Mouse (Mus musculus): Measurements from ENCODE around the gene Scnm1. TPM values are rescaled to one million over a fixed set of nuclear protein-coding genes. Genes with fewer than 3 reads are reported as not detected.

Gene Scnm1
- polyA plus RNA-seq, 1 experiment: 30.6 TPM

DNA sequence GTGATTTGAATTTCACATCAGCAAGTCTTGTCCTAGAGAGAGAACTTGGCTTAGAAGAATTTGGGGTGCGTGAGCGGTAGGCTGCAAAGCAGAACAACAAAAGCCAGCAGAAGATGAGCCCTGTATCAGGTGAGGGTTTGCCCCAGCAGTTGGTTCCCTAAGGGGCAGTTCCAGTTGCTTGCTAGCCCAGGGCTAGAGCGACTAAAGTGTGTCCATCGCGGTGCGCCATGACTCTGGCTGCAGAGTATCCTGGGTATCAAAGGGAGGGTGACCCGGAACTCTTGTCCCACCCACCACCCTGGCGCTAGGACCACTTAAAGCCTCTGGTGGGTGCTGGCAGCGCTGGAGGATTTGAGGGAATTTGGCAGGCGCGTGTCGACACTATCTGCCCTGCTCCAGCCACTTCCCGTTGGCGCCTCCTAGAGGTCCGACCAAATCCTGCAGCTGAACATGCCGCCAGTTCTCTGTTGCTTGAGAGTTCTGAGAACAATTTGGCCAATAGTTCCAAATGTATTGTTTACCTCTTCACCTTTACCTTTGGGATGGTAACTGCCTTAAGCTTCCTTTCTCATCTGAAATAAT lies 40.3 kb upstream of the Scnm1 start:
- Histone ChIP-seq H3K4me2 (ENCODE audit: low read depth) (no peak overlapping the region), H3K79me2 (ENCODE audit: control insufficient read depth, insufficient read depth) (no peaks in the 10 kb centered on the region), H3K36me3 (ENCODE audit: control insufficient read depth, insufficient read depth) (no peaks in the 10 kb centered on the region), H3K4me3 (no peak overlapping the region), H3K27me3 (ENCODE audit: control insufficient read depth, insufficient read depth, insufficient read length) (no peaks in the 10 kb centered on the region), H3ac (ENCODE audit: control insufficient read depth, insufficient read length) (no peak overlapping the region)
- TF ChIP-seq E2F4 (IDR thresholded peaks at IDR 0.05; ENCODE audit: insufficient read depth) (no peak), REST (IDR thresholded peaks at IDR 0.05; ENCODE audit: insufficient read depth, insufficient read length) (no peak), MAX (IDR thresholded peaks at IDR 0.05; ENCODE audit: low read depth) (no peak), POLR2AphosphoS2 (IDR thresholded peaks at IDR 0.05; ENCODE audit: insufficient read length, low read depth) (no peak), MYOG (IDR thresholded peaks at IDR 0.05; ENCODE audit: control insufficient read depth in 1 of 3, insufficient read depth in 1 of 3, insufficient read length in 2 of 3, low read depth in 2 of 3) (no peak), SRF (IDR thresholded peaks at IDR 0.05; ENCODE audit: control insufficient read depth, insufficient read length, low read depth) (no peak), TCF12 (IDR thresholded peaks at IDR 0.05; ENCODE audit: insufficient read depth, poor library complexity, severe bottlenecking) (no peak), CEBPB (IDR thresholded peaks at IDR 0.05; ENCODE audit: insufficient read depth, poor library complexity, severe bottlenecking) (no peak), TCF3 (IDR thresholded peaks at IDR 0.05; ENCODE audit: insufficient read length, low read depth) (no peak), USF1 (IDR thresholded peaks at IDR 0.05; ENCODE audit: low read depth) (no peak)

DNA sequence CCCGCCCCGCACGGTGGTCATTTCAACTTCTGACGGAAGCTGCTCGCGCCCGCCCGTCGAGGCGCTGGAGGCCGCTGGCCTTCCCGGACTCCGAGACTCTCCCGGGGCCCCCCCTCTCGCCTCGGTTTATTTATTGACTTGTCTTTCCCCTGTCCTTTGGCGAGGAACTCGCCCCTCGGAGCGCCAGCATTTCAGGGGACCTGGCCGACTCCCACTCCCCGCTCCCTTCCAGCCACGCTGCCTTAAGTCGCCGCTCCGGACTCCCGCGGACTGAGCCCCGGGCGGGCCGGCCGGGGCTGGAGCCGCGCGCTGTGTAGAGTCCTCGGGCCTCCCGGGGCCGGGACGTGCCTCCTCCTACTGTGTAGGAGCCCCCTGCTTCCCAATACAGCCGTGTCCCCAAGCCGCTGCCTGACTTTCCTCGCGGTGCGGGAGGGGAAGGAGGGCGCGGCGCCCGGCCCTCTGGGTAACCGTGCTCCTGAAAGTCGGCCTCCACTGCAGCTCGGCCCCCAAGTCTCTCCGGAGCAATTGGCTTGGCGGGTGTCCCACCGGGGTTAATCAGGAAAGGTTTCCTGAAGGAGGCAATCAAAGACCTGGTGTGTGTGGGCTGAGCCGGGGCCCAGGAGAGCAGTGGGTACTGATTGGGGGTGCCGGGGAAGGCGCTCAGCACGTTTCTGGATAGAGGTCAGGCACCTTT lies 39.6 kb upstream of the Scnm1 start:
- no peaks in the 10 kb centered on the region for H3K79me2 ChIP-seq (ENCODE audit: control insufficient read depth, insufficient read depth)
- no peak overlapping the region for H3K4me3 ChIP-seq
- H3K4me2 ChIP-seq (ENCODE audit: low read depth): no peak overlapping the region
- H3K36me3 ChIP-seq (ENCODE audit: control insufficient read depth, insufficient read depth): no peaks in the 10 kb centered on the region
- no peak overlapping the region for H3ac ChIP-seq (ENCODE audit: control insufficient read depth, insufficient read length)
- no peaks in the 10 kb centered on the region for H3K27me3 ChIP-seq (ENCODE audit: control insufficient read depth, insufficient read depth, insufficient read length)
- no peak for TF ChIP-seq REST (IDR thresholded peaks at IDR 0.05; ENCODE audit: insufficient read depth, insufficient read length)
- TF ChIP-seq USF1 (IDR thresholded peaks at IDR 0.05; ENCODE audit: low read depth): no peak
- TF ChIP-seq MAX (IDR thresholded peaks at IDR 0.05; ENCODE audit: low read depth): no peak
- no peak for TF ChIP-seq TCF3 (IDR thresholded peaks at IDR 0.05; ENCODE audit: insufficient read length, low read depth)
- TF ChIP-seq E2F4 (IDR thresholded peaks at IDR 0.05; ENCODE audit: insufficient read depth): no peak

DNA sequence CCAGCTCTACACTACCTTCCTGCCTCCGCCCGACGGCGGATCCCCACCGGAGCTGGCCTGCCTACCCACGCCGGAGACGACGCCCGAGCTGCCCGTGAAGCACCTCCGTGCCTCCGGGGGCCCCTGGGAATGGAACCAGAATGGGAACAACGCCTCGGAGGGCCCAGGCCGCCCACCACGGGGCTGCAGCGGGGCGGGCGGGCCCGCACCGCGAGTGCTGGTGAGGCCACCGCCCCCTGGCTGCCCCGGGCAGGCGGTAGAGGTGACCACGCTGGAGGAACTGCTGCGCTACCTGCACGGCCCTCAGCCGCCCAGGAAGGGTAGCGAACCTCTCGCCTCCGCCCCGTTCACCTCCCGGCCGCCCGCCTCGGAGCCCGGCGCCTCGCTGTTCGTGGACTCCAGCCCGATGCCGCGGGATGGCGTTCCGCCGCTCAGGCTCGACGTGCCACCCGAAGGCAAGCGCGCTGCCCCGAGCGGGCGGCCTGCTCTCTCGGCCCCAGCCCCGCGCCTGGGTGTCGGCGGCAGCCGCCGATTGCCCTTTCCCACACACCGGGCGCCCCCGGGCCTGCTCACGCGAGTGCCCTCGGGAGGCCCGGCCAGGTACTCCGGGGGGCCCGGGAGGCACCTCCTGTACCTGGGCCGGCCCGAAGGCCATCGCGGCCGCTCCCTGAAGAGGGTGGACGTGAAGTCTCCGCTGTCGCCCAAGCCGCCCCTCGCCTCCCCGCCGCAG lies 38.9 kb upstream of the Scnm1 start:
- H3K4me3 ChIP-seq: no peak overlapping the region
- no peaks in the 10 kb centered on the region for H3K27me3 ChIP-seq (ENCODE audit: control insufficient read depth, insufficient read depth, insufficient read length)
- no peaks in the 10 kb centered on the region for H3K79me2 ChIP-seq (ENCODE audit: control insufficient read depth, insufficient read depth)
- H3ac ChIP-seq (ENCODE audit: control insufficient read depth, insufficient read length): no peak overlapping the region
- TF ChIP-seq MYOD1 (IDR thresholded peaks at IDR 0.05; ENCODE audit: control insufficient read depth in 1 of 3, insufficient read length in 2 of 3, low read depth in 2 of 3) (no peak), REST (IDR thresholded peaks at IDR 0.05; ENCODE audit: insufficient read depth, insufficient read length) (no peak), SRF (IDR thresholded peaks at IDR 0.05; ENCODE audit: control insufficient read depth, insufficient read length, low read depth) (no peak), TCF12 (IDR thresholded peaks at IDR 0.05; ENCODE audit: insufficient read depth, poor library complexity, severe bottlenecking) (no peak), POLR2AphosphoS2 (IDR thresholded peaks at IDR 0.05; ENCODE audit: insufficient read length, low read depth) (no peak), POLR2A (IDR thresholded peaks at IDR 0.05; ENCODE audit: insufficient read length, low read depth) (no peak), MYOG (IDR thresholded peaks at IDR 0.05; ENCODE audit: control insufficient read depth in 1 of 3, insufficient read depth in 1 of 3, insufficient read length in 2 of 3, low read depth in 2 of 3) (no peak), CEBPB (IDR thresholded peaks at IDR 0.05; ENCODE audit: insufficient read depth, poor library complexity, severe bottlenecking) (no peak), MAX (IDR thresholded peaks at IDR 0.05; ENCODE audit: low read depth) (no peak), E2F4 (IDR thresholded peaks at IDR 0.05; ENCODE audit: insufficient read depth) (no peak), USF1 (IDR thresholded peaks at IDR 0.05; ENCODE audit: low read depth) (no peak), TCF3 (IDR thresholded peaks at IDR 0.05; ENCODE audit: insufficient read length, low read depth) (no peak)
- no peak overlapping the region for H3K4me2 ChIP-seq (ENCODE audit: low read depth)
- no peaks in the 10 kb centered on the region for H3K36me3 ChIP-seq (ENCODE audit: control insufficient read depth, insufficient read depth)

DNA sequence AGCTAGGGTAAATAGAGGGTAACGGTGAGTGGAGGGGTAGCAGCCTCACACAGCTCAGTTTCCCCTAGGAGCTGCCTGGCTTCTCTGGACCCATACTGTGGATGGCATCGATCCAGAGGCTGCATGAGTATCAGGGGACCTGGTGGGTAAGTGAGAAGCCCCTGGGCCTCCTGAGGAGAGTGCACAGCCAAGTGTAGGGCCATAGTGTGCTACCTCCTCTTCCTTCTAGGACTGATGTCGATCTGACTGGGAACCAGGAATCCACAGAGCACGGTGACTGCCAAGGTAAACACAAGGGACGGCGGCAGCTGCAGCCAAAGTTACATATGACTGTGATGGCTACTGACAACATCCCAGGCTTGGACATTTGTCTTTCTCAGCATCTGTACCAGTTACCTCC lies 37.3 kb upstream of the Scnm1 start:
- Histone ChIP-seq H3K4me3 (no peak overlapping the region), H3K4me2 (ENCODE audit: low read depth) (no peak overlapping the region), H3K79me2 (ENCODE audit: control insufficient read depth, insufficient read depth) (no peaks in the 10 kb centered on the region), H3ac (ENCODE audit: control insufficient read depth, insufficient read length) (no peak overlapping the region), H3K36me3 (ENCODE audit: control insufficient read depth, insufficient read depth) (no peaks in the 10 kb centered on the region), H3K27me3 (ENCODE audit: control insufficient read depth, insufficient read depth, insufficient read length) (no peaks in the 10 kb centered on the region)
- TF ChIP-seq TCF12 (IDR thresholded peaks at IDR 0.05; ENCODE audit: insufficient read depth, poor library complexity, severe bottlenecking) (no peak), MYOD1 (IDR thresholded peaks at IDR 0.05; ENCODE audit: control insufficient read depth in 1 of 3, insufficient read length in 2 of 3, low read depth in 2 of 3) (no peak), POLR2AphosphoS2 (IDR thresholded peaks at IDR 0.05; ENCODE audit: insufficient read length, low read depth) (no peak), POLR2A (IDR thresholded peaks at IDR 0.05; ENCODE audit: insufficient read length, low read depth) (no peak), REST (IDR thresholded peaks at IDR 0.05; ENCODE audit: insufficient read depth, insufficient read length) (no peak), TCF3 (IDR thresholded peaks at IDR 0.05; ENCODE audit: insufficient read length, low read depth) (no peak), MAX (IDR thresholded peaks at IDR 0.05; ENCODE audit: low read depth) (no peak), MYOG (IDR thresholded peaks at IDR 0.05; ENCODE audit: control insufficient read depth in 1 of 3, insufficient read depth in 1 of 3, insufficient read length in 2 of 3, low read depth in 2 of 3) (no peak), SRF (IDR thresholded peaks at IDR 0.05; ENCODE audit: control insufficient read depth, insufficient read length, low read depth) (no peak), CEBPB (IDR thresholded peaks at IDR 0.05; ENCODE audit: insufficient read depth, poor library complexity, severe bottlenecking) (no peak)

Data from myocyte (in vitro differentiated cells).